Mouse (Mus musculus) kidney, adult 18-20 months (tissue): Measurements from ENCODE around the gene Abca13.
"Not testable (repeated sequence)": the region's sequence is repeated elsewhere in the genome, so short reads cannot be mapped to it uniquely, and the experiment has no call there.

ENCODE experiments used
- DNase-seq: peaks from one replicate; pipeline ENCODE4 v3.0.0; 2021

Abca13 gene

GRCm38 (mm10) chr11:9299615-9300014 lies 107.9 kb downstream of the Abca13 start:
- no peak for DNase-seq

GRCm38 (mm10) chr11:9305450-9305849 lies 113.7 kb downstream of the Abca13 start:
- no peak for DNase-seq

GRCm38 (mm10) chr11:9316545-9316944 lies 124.8 kb downstream of the Abca13 start:
- no peak for DNase-seq

GRCm38 (mm10) chr11:9317076-9317929 lies 125.6 kb downstream of the Abca13 start:
- DNase-seq = peak; percentile 59

GRCm38 (mm10) chr11:9338151-9338550 lies 146.4 kb downstream of the Abca13 start:
- no peak for DNase-seq

- no peak for DNase-seq
These were observed 156.0 kb downstream of the Abca13 start for GRCm38 (mm10) chr11:9347724-9348123.

- no peak for DNase-seq
These were observed 181.4 kb downstream of the Abca13 start for GRCm38 (mm10) chr11:9373160-9373559.

GRCm38 (mm10) chr11:9374426-9374825 lies 182.7 kb downstream of the Abca13 start:
- not testable (repeated sequence) for DNase-seq

GRCm38 (mm10) chr11:9388520-9388919 lies 196.8 kb downstream of the Abca13 start:
- DNase-seq = no peak

GRCm38 (mm10) chr11:9416946-9417345 lies 225.2 kb downstream of the Abca13 start:
- DNase-seq = no peak

GRCm38 (mm10) chr11:9420205-9420604 lies 228.5 kb downstream of the Abca13 start:
- DNase-seq = no peak

- DNase-seq = no peak
These were observed 235.7 kb downstream of the Abca13 start for GRCm38 (mm10) chr11:9427411-9427810.

- no peak for DNase-seq
These were observed 241.1 kb downstream of the Abca13 start for GRCm38 (mm10) chr11:9432807-9433206.

GRCm38 (mm10) chr11:9436617-9437016 lies 244.9 kb downstream of the Abca13 start:
- DNase-seq = no peak

- no peak for DNase-seq
These were observed 248.0 kb downstream of the Abca13 start for GRCm38 (mm10) chr11:9439781-9440180.

GRCm38 (mm10) chr11:9441192-9441591 lies 249.4 kb downstream of the Abca13 start:
- DNase-seq = no peak

GRCm38 (mm10) chr11:9472400-9472799 lies 280.7 kb downstream of the Abca13 start:
- no peak for DNase-seq

GRCm38 (mm10) chr11:9481511-9481910 lies 289.8 kb downstream of the Abca13 start:
- peak; percentile 9 for DNase-seq

- DNase-seq = no peak
These were observed 308.8 kb downstream of the Abca13 start for GRCm38 (mm10) chr11:9500326-9501142.

- not testable (repeated sequence) for DNase-seq
These were observed 323.2 kb downstream of the Abca13 start for GRCm38 (mm10) chr11:9514966-9515365.

GRCm38 (mm10) chr11:9528556-9528955 lies 336.8 kb downstream of the Abca13 start:
- DNase-seq = no peak

- no peak for DNase-seq
These were observed 340.0 kb downstream of the Abca13 start for GRCm38 (mm10) chr11:9531715-9532114.

GRCm38 (mm10) chr11:9533189-9533588 lies 341.4 kb downstream of the Abca13 start:
- no peak for DNase-seq

GRCm38 (mm10) chr11:9533658-9534202 lies 342.0 kb downstream of the Abca13 start:
- DNase-seq = no peak
